Mouse (Mus musculus) olfactory bulb, adult 2 months (tissue): ENCODE measurements around the gene Dpp4.

Source experiments
- CTCF ChIP-seq: fragments of 200-500 bp; IDR thresholded peaks from 2 replicates; pipeline ENCODE4 v1.5.1; 2012; ENCODE audit warnings: low read depth, mild to moderate bottlenecking, low read length, moderate library complexity; ENCODE audit not compliant: insufficient read depth
- POLR2A ChIP-seq: fragments of 200-500 bp; IDR thresholded peaks from 2 replicates; pipeline ENCODE4 v1.6.1; 2012; ENCODE audit warnings: mild to moderate bottlenecking, low read depth, low read length, moderate library complexity; ENCODE audit not compliant: insufficient read depth

DNA sequence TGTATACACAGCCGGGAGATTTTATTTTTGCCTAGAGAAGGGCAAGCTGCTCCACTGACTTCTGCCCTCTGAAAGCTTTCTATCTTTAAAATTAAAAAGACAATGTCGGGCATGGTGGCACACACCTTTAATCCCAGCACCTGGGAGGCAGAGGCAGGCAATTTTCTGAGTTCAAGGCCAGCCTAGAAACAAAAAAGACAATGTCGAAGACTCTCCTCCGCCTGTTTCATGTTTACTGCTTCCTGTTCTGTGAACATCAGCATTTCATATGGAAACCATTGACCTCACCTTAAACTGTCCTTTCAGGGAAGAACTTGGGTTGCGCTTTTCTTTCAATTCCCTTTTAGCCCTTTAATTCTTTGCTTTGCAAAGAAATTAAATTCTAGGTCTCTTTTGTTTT, 3.8 kb downstream of the Dpp4 start:
- TF ChIP-seq CTCF (no peak), POLR2A (no peak)
